Mouse (Mus musculus) heart, postnatal 0 days (tissue): ENCODE data around the gene Myo6. TPM values are rescaled to one million over a fixed set of nuclear protein-coding genes. Genes with fewer than 3 reads are reported as not detected.

Experiments
- ATAC-seq: fragments of 200-750 bp; cut with Nextera tagmentation; 2 replicates; pipeline ENCODE4 v1.8.0; 2017; ENCODE audit warnings: low read depth, moderate number of reproducible peaks, moderate library complexity; ENCODE audit not compliant: insufficient read depth
- DNase-seq: peaks from one replicate; pipeline ENCODE4 v3.0.0-alpha.2; 2016; ENCODE audit warnings: low spot score
- H3K27ac ChIP-seq: fragments of 300-500 bp; sonication (generic); 2 replicates; pipeline ENCODE4 v1.5.1; 2014; ENCODE audit warnings: low read depth, mild to moderate bottlenecking
- H3K27me3 ChIP-seq: fragments of 300-500 bp; sonication (generic); 2 replicates; pipeline ENCODE4 v1.6.1; 2014; ENCODE audit warnings: low read length, mixed read lengths; ENCODE audit not compliant: control insufficient read depth, insufficient read depth
- H3K36me3 ChIP-seq: fragments of 300-500 bp; sonication (generic); replicated peaks from 2 replicates; pipeline ENCODE4 v1.6.1; 2014; ENCODE audit warnings: low read length, mixed read lengths; ENCODE audit not compliant: control insufficient read depth, insufficient read depth
- H3K4me1 ChIP-seq: fragments of 300-500 bp; sonication (generic); 2 replicates; pipeline ENCODE4 v1.6.1; 2014; ENCODE audit warnings: antibody characterized with exemption; ENCODE audit not compliant: control insufficient read depth, insufficient read depth
- H3K4me2 ChIP-seq: fragments of 300-500 bp; sonication (generic); 2 replicates; pipeline ENCODE4 v1.6.1; 2014; ENCODE audit warnings: low read depth, mild to moderate bottlenecking, low read length, moderate library complexity
- H3K4me3 ChIP-seq: fragments of 300-500 bp; sonication (generic); 2 replicates; pipeline ENCODE4 v1.5.1; 2014; ENCODE audit warnings: low read depth, low read length
- H3K9ac ChIP-seq: fragments of 300-500 bp; sonication (generic); replicated peaks from 2 replicates; pipeline ENCODE4 v1.6.1; 2014; ENCODE audit warnings: low read depth, low read length, mixed read lengths
- H3K9me3 ChIP-seq: fragments of 300-500 bp; sonication (generic); replicated peaks from 2 replicates; pipeline ENCODE4 v1.6.1; 2016; ENCODE audit warnings: low read length; ENCODE audit not compliant: control insufficient read depth
- CTCF ChIP-seq: IDR thresholded peaks from 2 replicates; pipeline ENCODE4 v1.5.1; 2016; ENCODE audit warnings: antibody characterized with exemption, control low read depth, low read depth
- EP300 ChIP-seq: IDR thresholded peaks from 2 replicates; pipeline ENCODE4 v1.6.1; 2016; ENCODE audit warnings: antibody characterized with exemption, low read depth
- WGBS: fragments of 180-500 bp; shearing (Covaris S2); extraction: QIAGEN DNeasy Blood & Tissue Kit; methylation state at CpG from one replicate; pipeline ENCODE4 v1.1.7; 2014; 5-methylcytosine and 5-hydroxymethylcytosine counted together
- polyA plus RNA-seq: library from polyadenylated mRNA; unstranded; fragments of >200 nt; fragmentation: Nextera tagmentation; extraction: Ambion mirVana; gene quantifications from 2 replicates; pipeline ENCODE4 v1.2.1, GENCODE M21; 2015
- total RNA-seq: library from RNA; depleted of rRNA; stranded (reverse); fragments of >200 nt; gene quantifications from 2 replicates; pipeline ENCODE4 v1.2.3, GENCODE M21; 2014; ENCODE audit warnings: low replicate concordance

Gene Myo6
- total and polyA plus RNA-seq, 2 experiments from 2014 or later: 7.1 to 13.2 TPM

GRCm38 (mm10) chr9:80277157-80277556, 112.3 kb downstream of the Myo6 start:
- no peak overlapping the region for H3K9ac ChIP-seq
- H3K27ac ChIP-seq: no peak overlapping the region
- no peaks in the 10 kb centered on the region for H3K27me3 ChIP-seq
- no peaks in the 10 kb centered on the region for H3K4me1 ChIP-seq
- H3K9me3 ChIP-seq: no peaks in the 10 kb centered on the region
- WGBS: 32% methylated on average over 2 of the region's 2 CpGs
- peaks cover 29% of the 10 kb centered on the region for H3K36me3 ChIP-seq
- H3K4me3 ChIP-seq: no peak overlapping the region
- no peak for TF ChIP-seq EP300
- no peak for TF ChIP-seq CTCF
- H3K4me2 ChIP-seq: no peak overlapping the region
- DNase-seq (no peak), ATAC-seq (no peak)

GRCm38 (mm10) chr9:80277770-80278169, 112.9 kb downstream of the Myo6 start:
- Histone ChIP-seq H3K36me3 (peaks cover 29% of the 10 kb centered on the region), H3K27me3 (no peaks in the 10 kb centered on the region), H3K9ac (no peak overlapping the region), H3K4me1 (no peaks in the 10 kb centered on the region), H3K4me2 (no peak overlapping the region), H3K9me3 (no peaks in the 10 kb centered on the region), H3K4me3 (no peak overlapping the region), H3K27ac (no peak overlapping the region)
- no peak for ATAC-seq
- 54% methylated on average over 6 of the region's 6 CpGs for WGBS
- TF ChIP-seq EP300 (no peak), CTCF (no peak)
- DNase-seq: no peak

- peaks cover 38% of the 10 kb centered on the region for H3K36me3 ChIP-seq
- TF ChIP-seq CTCF (no peak), EP300 (no peak)
- no peak overlapping the region for H3K9ac ChIP-seq
- no peak for ATAC-seq
- DNase-seq: no peak
- no peak overlapping the region for H3K27ac ChIP-seq
- no peaks in the 10 kb centered on the region for H3K4me1 ChIP-seq
- no peaks in the 10 kb centered on the region for H3K27me3 ChIP-seq
- no peak overlapping the region for H3K4me2 ChIP-seq
- 100% methylated on average over 1 of the region's 1 CpGs for whole genome bisulfite sequencing
- H3K4me3 ChIP-seq: no peak overlapping the region
- peaks cover 5% of the 10 kb centered on the region; the same call in 1 of the 2 replicates for H3K9me3 ChIP-seq
Measured at GRCm38 (mm10) chr9:80280724-80281123, 115.9 kb downstream of the Myo6 start.

GRCm38 (mm10) chr9:80282426-80282825, 117.6 kb downstream of the Myo6 start:
- Histone ChIP-seq H3K27ac (no peak overlapping the region), H3K4me1 (no peaks in the 10 kb centered on the region), H3K27me3 (no peaks in the 10 kb centered on the region), H3K4me2 (no peak overlapping the region), H3K4me3 (no peak overlapping the region), H3K36me3 (peaks cover 28% of the 10 kb centered on the region), H3K9ac (no peak overlapping the region), H3K9me3 (peaks cover 5% of the 10 kb centered on the region; the same call in 1 of the 2 replicates)
- WGBS: 93% methylated on average over 3 of the region's 3 CpGs
- ATAC-seq (no peak), DNase-seq (no peak)
- no peak for TF ChIP-seq EP300
- TF ChIP-seq CTCF: no peak

- Histone ChIP-seq H3K9ac (no peak overlapping the region), H3K4me1 (no peaks in the 10 kb centered on the region), H3K27ac (no peak overlapping the region), H3K4me3 (no peak overlapping the region), H3K4me2 (no peak overlapping the region), H3K36me3 (peaks cover 40% of the 10 kb centered on the region), H3K9me3 (peaks cover 5% of the 10 kb centered on the region; the same call in 1 of the 2 replicates), H3K27me3 (no peaks in the 10 kb centered on the region)
- no peak for DNase-seq
- ATAC-seq: no peak
- TF ChIP-seq CTCF: no peak
- TF ChIP-seq EP300: no peak
- WGBS: 86% methylated on average over 2 of the region's 2 CpGs
Measured at GRCm38 (mm10) chr9:80284539-80285174, 119.8 kb downstream of the Myo6 start.

GRCm38 (mm10) chr9:80286845-80287244, 122.0 kb downstream of the Myo6 start:
- no peak for TF ChIP-seq EP300
- TF ChIP-seq CTCF: no peak
- no peak overlapping the region for H3K4me2 ChIP-seq
- H3K27me3 ChIP-seq: no peaks in the 10 kb centered on the region
- H3K9ac ChIP-seq: no peak overlapping the region
- no peak overlapping the region for H3K4me3 ChIP-seq
- DNase-seq: no peak
- H3K27ac ChIP-seq: no peak overlapping the region
- H3K4me1 ChIP-seq: no peaks in the 10 kb centered on the region
- no peak for ATAC-seq
- peaks cover 5% of the 10 kb centered on the region; the same call in 1 of the 2 replicates for H3K9me3 ChIP-seq
- H3K36me3 ChIP-seq: peaks cover 56% of the 10 kb centered on the region
- WGBS: 88% methylated on average over 7 of the region's 7 CpGs
